Mouse (Mus musculus) adipocyte (in vitro differentiated cells): ENCODE results near the gene Fam57a.

ENCODE experiments used
- DNase-seq: peaks from one replicate; pipeline ENCODE4 v3.0.0-alpha.2; 2016; ENCODE audit warnings: low spot score

Gene Fam57a

DNA sequence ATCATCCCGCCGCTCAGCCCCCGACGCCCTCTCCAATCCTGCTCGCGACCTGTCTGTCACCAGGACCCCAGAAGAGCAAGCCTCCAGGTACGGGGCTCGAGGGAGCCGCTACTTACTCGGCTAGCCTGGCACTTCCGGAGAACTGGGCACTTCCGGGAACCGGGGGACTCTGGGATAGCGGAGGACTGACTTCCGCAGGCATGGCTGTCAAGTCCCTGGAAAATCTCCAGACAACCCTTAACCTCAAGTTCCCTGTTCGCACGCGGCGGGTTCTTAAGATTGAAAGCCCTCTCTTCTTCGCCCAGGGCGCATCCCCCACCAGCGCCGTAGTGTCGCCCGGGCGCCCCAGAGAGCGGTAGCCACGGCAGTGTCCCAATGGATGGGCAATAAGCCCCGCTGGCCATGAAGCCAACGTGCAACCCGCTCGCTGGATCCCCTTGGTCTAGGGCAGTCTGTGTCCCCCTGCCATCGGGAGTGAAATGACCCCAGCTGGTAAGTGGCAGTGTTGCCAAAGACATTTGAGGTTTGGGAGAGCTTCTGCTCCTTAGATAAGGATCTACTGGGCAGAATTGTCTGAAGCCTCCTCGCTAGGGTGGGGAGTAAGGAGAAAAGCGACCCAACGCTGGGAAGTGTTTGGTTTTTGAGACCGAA, at the start of gene Fam57a, which contains the start of gene Vps53:
Fam57a (plus strand) TSS at position 177 of the 651 bp plus-strand sequence.
Vps53 (minus strand) TSS at position 153 of the 651 bp plus-strand sequence.
- peak; percentile 92 for DNase-seq

DNA sequence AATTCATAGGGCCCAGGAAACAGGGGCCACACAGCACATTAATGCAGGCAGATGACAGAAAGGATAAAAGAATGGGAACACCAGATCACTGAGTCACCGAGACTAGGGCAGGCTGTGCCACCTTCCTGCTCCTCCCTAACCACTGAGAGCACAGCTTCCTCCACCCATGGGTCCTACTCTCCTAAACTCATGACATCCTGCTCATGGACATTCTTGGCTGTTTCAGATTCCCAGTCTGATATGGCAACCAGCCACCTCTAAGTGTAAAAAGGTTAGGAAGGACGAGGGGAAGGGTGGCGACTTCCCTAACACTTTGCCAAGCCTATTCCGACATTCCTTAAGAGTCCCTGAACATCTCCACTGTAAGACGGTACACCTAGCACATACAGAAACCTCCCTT, 48.6 kb upstream of the Fam57a start:
- no peak for DNase-seq

DNA sequence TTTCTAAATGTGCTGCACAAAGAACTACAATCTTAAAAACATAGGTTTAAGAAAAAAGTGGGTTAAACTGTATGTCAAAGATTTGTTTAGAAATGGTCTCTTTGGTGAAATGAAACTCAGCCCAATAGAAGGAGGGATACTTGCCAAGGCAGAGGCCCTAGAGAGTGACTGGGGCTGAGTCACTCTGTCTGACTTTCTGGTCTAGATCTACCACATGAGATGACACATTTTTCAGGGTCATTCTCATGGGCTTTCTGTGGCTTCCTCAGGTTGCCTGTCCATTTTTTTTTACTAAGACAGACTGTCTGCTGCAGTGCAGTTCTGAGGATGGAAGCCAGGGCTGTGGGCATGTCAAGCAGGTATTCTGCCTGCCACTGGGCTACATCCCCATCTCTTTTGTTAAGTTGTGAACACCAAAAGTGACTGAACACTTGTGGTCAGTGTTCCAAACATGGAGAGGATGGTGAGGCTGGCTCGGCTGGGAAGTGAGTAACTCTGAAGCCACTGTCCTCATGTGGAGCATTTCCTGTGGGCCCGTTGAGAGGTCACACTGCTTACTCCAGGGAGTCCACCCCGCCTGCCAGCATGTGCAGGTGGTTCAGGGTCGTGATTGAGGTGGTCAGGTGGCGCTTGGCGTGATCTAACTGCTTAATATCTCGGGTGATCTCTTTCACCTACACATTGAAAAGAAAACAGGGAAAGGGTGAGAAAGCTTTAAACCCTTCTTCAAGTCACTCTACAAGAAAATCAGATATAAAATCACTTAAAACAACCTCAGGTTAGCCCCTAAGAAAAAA, 43.6 kb upstream of the Fam57a start:
- peak; percentile 64 for DNase-seq

DNA sequence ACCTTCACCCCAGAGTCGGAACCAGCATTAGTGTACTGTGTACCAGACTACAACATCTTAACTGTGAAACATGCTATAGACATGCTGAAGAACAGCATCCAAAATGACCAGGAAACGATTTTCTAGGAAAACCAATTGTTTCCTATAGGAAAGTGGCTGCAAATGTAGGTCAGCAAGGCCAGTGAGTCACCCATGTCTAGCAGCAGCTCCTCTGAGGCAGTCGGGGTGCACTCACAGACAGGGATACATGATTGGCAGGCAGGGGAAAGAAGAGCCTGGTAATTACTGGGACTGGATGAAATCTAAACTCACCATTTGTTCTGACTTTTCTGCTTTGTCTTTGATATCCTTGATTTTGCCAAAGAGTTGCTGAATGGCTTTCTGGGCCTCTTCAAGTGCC, 41.5 kb upstream of the Fam57a start:
- no peak for DNase-seq

DNA sequence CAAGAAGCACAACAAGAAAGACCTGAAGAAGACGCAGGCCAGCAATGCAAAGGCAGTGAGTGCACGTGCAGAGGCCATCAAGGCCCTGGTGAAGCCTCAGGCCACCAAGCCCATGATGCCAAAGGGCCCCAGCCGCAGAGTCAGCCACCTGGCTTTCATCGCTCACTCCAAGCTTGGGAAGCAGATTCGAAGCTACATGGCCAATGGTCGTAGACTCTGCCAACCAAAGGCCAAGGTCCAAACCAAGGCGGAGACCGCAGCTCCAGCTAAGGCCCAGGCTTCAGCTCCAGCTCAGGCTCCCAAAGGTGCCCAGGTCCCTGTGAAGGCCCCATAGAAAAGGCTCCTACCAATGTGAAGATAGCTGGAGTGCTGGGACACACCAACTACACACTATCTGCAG, 35.1 kb upstream of the Fam57a start:
- no peak for DNase-seq

DNA sequence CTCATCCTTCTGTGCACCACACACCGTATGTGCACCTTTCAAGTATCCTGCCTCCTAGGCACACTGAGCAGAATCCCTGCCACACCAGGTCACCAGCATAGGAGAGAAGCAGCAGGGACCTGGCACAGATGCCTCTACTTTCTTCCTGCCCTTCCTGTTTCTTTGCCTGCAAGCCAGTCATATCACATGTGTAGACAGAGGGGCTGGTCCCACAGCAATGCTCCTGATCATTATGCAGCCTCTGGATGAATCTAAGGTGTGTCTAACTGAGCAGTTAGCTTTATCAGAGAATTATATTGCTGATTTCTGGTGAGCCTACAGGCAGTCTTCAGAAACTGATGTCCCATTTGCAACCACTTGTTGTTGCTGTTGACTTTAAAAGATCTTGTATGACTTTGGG, 34.3 kb upstream of the Fam57a start:
- no peak for DNase-seq

DNA sequence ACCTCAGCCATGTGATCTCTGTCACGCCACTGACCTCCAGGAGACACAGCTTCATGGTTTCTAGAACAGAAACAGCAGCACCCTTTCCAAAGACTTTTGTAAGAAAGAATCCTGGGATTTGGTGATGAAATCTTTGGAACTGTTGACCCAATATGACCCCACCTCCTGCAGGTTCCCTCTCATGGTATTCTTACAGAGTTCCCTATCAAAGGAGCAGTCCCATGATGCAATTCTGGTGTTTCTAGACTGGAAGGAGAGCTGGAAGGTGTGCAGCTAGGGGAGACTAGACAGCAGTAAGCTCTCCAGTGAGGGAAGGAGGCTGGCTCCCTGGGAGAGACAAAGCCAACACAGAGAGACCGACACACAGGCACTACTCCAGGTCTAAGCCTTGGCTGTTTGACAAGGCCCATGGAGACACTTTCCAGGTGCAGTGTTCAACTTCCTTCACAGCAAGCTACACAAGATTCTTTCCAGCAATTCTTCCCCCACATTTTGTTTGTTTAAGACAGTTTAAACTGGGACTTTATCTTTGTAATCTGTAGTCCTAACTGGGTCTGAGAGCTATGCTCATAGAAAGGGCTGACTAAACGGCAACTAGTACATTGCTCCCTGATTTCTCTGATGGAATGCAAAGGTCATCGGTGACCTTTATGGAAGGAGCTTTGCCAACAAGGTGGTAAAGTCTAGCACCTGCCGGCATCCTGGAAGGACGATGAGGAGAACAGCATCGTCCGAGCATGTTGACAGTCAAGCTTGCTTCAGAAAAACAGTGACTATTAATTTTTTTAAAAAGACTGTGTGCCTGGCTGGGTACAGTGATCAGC, 33.1 kb upstream of the Fam57a start:
- DNase-seq: no peak

DNA sequence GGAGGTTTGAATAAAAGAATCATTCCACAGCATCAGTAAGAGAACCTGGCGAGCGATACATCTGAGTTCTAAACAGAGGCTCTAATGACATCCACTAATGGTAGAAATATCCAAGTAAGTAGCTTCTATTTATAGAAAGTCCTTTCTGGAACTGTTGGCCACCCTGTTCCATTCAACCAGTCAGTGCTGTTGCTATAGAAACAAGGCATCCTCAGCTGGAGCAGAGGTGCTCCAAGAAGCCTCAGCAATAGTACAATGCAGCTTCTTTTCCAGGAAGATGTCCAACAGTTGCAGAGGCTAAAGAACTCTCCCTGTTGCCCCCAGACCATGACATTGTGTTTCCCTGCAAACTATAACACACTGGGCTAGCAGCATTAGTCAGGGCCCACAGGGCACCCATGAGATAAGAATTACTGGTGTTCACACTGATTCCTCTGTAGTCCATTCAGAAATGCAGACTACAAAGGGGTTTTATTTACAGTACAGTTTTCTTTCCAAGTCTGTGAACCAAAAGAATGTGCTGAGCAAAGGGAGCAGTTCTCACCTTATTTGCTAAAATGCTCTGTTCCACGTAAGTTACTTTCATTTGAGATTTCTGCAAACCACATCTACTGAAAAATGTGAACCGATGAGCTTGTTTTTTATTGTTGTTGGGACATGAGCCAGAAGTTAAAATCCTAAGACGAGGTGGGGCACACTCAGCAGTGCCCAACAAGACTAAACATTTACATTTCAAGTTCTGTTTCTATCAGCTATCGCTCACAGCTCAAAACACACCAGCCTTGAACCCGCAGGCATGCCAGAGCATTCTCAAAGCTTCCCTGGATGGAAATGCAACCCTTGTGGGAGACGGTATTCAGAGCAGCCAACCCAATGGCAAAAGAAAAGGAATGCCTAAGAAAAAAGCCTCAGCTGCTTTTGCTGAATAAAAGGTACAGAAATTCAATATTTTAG, 31.1 kb upstream of the Fam57a start:
- no peak for DNase-seq

DNA sequence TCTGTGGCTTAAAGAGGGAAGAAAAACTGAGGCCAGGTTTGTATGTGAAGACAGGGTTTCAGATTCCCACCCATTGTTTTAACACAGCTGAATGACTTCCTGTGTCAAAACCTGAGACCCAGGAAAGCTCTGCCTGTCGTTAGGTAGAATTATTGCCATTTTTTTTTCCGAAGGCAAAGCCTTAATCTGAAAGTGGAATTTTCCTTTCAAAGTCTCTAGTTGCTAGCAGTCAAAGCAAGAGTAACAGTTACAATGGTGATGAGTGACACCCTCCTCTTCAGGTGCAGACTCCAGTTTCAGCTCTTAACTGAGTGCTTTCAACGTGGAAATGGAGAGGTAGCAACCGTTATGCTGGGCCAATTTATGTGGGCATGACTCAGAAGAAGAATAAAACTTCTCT, 28.5 kb upstream of the Fam57a start:
- DNase-seq: no peak

GRCm38 (mm10) chr11:76153236-76153951, 26.1 kb upstream of the Fam57a start:
- DNase-seq: no peak

DNA sequence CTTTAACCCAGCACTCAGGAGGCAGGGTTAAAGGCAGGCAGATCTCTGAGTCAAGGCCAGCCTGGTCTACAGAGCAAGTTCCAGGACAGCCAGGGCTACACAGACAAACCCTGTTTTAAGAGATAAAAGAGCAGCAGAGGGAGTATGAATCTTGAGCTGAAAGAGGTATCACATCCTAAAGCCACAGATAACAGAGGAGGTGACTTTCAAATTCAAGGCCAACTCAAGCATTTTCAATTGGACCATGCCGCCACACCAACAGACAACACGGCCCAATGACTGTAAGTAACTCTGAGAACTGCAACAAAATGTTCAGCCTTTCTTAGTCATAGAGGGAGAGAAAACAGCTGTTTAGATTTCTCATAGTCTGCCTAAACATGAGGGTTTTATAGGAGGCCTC, 25.3 kb upstream of the Fam57a start:
- DNase-seq: no peak

- DNase-seq: no peak
These were observed 24.6 kb upstream of the Fam57a start for GRCm38 (mm10) chr11:76154861-76155260.

DNA sequence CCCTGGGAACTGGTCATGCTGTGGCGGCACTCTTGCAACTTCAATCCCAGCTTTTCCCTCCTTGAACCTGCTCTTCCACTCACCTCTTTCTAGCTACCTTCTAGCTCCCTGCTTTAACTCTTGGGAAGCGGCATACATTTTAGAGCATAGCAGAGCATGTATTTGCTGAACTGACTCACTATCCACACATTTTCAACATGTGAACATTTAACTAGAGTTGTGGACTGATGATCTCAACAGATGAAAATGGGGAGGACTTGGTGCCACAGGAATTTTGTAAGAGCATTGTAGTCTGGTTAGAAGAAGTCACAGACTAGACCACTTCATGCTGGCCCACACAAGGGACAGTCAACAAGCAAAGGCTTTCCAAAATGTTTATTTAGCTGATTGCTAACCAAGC, 21.1 kb upstream of the Fam57a start:
- no peak for DNase-seq

- DNase-seq: no peak
These were observed 19.2 kb upstream of the Fam57a start for GRCm38 (mm10) chr11:76160251-76160650.

DNA sequence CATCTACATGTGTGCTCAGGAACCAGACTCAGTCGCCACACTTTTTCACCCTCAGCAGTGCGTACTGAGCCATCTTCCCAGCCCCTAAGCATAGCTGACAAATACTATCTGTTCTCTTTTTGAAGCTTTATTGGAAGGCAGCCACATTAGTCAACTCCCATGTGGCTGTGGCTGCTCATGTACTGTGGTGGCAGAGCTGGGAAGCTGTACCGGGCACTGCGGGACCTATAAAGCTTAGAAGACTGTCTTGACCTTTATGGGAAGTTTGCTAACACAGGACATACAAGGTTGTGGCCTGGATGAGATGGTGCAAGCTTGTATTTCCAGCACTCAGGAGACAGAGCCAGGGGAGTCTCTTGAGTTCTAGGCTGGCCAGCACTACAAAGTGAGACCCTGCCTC, 12.8 kb upstream of the Fam57a start:
- DNase-seq: no peak

- peak; percentile 88 for DNase-seq
These were observed 12.2 kb upstream of the Fam57a start for GRCm38 (mm10) chr11:76167079-76167765.

GRCm38 (mm10) chr11:76168976-76169375, 10.5 kb upstream of the Fam57a start:
- peak; percentile 32 for DNase-seq

- DNase-seq: no peak
These were observed 9.3 kb upstream of the Fam57a start for GRCm38 (mm10) chr11:76170207-76170606.

DNA sequence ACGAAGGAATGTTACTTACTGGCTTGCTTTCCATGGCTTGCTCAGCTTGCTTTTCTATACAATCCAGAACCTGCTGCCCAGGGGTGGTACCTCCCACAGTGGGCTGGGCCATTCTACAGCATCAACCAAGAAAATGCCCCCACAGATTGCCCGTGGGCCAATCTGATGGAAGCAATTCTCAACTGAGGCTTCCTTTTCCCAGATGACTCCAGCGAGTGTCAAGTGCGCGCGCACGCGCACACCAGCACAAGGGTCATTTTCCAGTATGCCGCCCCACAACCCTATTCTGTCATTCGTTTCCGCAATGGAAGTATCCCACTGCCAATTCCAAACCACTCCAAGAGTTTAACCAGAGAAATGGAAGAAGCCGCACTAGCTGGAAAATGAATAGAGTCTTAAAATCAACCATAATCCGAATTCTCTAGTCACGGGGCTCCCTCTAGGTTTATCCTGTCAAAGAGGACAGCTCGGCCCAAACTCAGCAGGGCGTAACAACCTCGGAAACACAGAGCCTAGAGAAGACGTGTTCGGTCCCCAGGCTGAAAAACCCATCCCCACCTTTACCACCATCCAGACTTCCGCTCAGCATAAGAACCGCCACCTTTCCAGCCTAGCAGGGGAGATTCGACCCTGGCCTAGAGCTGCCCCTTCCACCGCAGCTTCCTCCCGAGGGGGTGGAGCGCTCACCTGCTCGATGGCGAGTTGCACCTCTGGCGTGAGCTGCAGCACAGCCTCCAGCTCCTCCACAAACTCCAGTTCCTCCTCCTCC, 561 bp upstream of the Fam57a start:
- DNase-seq: peak; percentile 56
